Mouse (Mus musculus) liver, embryonic 14.5 days (tissue): ENCODE data around the gene Tspan2.

ENCODE experiments used
- CTCF ChIP-seq: IDR thresholded peaks from 2 replicates; pipeline ENCODE4 v1.5.1; 2016; ENCODE audit warnings: antibody characterized with exemption, low read depth, control low read depth
- EP300 ChIP-seq: IDR thresholded peaks from 2 replicates; pipeline ENCODE4 v1.6.1; 2016; ENCODE audit warnings: antibody characterized with exemption, low read depth

- TF ChIP-seq EP300 (no peak), CTCF (no peak)
Measured at GRCm38 (mm10) chr3:102701303-102701702, 33.0 kb upstream of the Tspan2 start.
